Mouse (Mus musculus) inflammation-experienced regulatory T-cells, adult 6 months (primary cell): ENCODE results near the gene Vmn1r120. TPM values are rescaled to one million over a fixed set of nuclear protein-coding genes. Genes with fewer than 3 reads are reported as not detected.
"Not testable (repeated sequence)": the region's sequence is repeated elsewhere in the genome, so short reads cannot be mapped to it uniquely, and the experiment has no call there.

Source experiments
- ATAC-seq: one replicate; pipeline ENCODE4 v1.8.0; 2017
- polyA plus RNA-seq, 3 experiments: library from polyadenylated mRNA; unstranded; fragments of 100-300 nt; shearing (Covaris generic); gene quantifications; one replicate each; pipeline ENCODE4 v1.2.1; 2017

The Vmn1r120 gene
- polyA plus RNA-seq = not detected

GRCm38 (mm10) chr7:21053684-21054083 is at the start of gene Vmn1r120:
Vmn1r120 (minus strand) TSS chr7:21053784.
- ATAC-seq = not testable (repeated sequence)

GRCm38 (mm10) chr7:21098413-21098812 is 44.8 kb upstream of the Vmn1r120 start, which contains the start of gene Vmn1r121:
Vmn1r121 (minus strand) TSS chr7:21098513.
- not testable (repeated sequence) for ATAC-seq

GRCm38 (mm10) chr7:21012355-21012754 is 41.2 kb downstream of the Vmn1r120 start, which contains the start of gene Vmn1r119:
Vmn1r119 (minus strand) TSS chr7:21012455.
- ATAC-seq = not testable (repeated sequence)

Other genes with a start within 250 kb of the Vmn1r120 start
- not detected for gene Vmn1r114, start 241.6 kb downstream of the Vmn1r120 start, polyA plus RNA-seq
- not detected for gene Vmn1r115, start 208.8 kb downstream of the Vmn1r120 start, polyA plus RNA-seq
- not detected for gene Vmn1r116, start 181.5 kb downstream of the Vmn1r120 start, polyA plus RNA-seq
- gene Vmn1r117, start 169.7 kb downstream of the Vmn1r120 start, polyA plus RNA-seq = not detected
- gene Vmn1r118, start 141.4 kb downstream of the Vmn1r120 start, polyA plus RNA-seq = not detected
- gene Vmn1r119, start 41.3 kb downstream of the Vmn1r120 start, polyA plus RNA-seq = not detected
- not detected for gene Vmn1r121, start 44.7 kb upstream of the Vmn1r120 start, polyA plus RNA-seq
- not detected for gene Vmn1r122, start 80.3 kb upstream of the Vmn1r120 start, polyA plus RNA-seq
- not detected for gene Vmn1r123, start 108.4 kb upstream of the Vmn1r120 start, polyA plus RNA-seq
- gene Gm5157, start 136.6 kb upstream of the Vmn1r120 start, polyA plus RNA-seq = under 1 TPM in 1 of 3 experiments, not detected in 2; 0.27 TPM
- gene Vmn1r124, start 206.8 kb upstream of the Vmn1r120 start, polyA plus RNA-seq = not detected
- not detected for gene Vmn1r125, start 218.4 kb upstream of the Vmn1r120 start, polyA plus RNA-seq
- gene Vmn1r126, start 247.7 kb upstream of the Vmn1r120 start, polyA plus RNA-seq = not detected